Mouse (Mus musculus): Measurements from ENCODE around the gene Tapbpl. TPM values are rescaled to one million over a fixed set of nuclear protein-coding genes. Genes with fewer than 3 reads are reported as not detected.

The Tapbpl gene
- total and polyA plus RNA-seq, 2 experiments from 2014 or later, result 4.5 to 7.0 TPM

DNA sequence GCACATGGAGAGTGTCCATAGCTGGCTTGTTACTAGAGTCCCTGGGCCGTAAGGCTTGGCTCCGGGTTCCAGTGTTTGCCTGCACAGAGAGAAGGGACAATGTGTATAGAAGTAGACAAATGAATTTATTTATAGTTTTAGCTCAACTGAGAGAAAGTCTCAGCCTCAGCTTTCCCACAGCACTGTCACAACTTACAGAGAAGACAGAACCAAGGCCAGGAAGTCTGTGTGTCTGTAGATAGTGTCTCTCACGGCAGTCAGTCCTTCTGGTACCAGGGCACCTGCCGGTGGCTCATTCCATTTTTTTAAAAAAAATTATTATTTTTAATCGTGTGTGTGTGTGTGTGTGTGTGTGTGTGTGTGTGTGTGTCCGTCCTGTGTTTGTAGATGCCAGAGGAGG, 856 bp upstream of the Tapbpl start:
- Histone ChIP-seq H3K27ac (no peak overlapping the region), H3K9me3 (ENCODE audit: low read length) (no peaks in the 10 kb centered on the region), H3K4me1 (ENCODE audit: insufficient read depth, low read length) (peaks cover 10% of the 10 kb centered on the region; the same call in 1 of the 2 replicates), H3K36me3 (ENCODE audit: insufficient read depth, low read length) (no peaks in the 10 kb centered on the region), H3K9ac (replicated peaks; ENCODE audit: low read length) (no peak overlapping the region), H3K4me2 (ENCODE audit: low read depth, low read length) (peak overlapping the region; percentile 89; the same call in 1 of the 2 replicates), H3K27me3 (ENCODE audit: insufficient read depth, low read length) (no peaks in the 10 kb centered on the region), H3K4me3 (ENCODE audit: low read length) (no peak overlapping the region)
- ATAC-seq (no peak), DNase-seq (ENCODE audit: low spot score) (no peak)
- 81% methylated on average over 6 of the region's 6 CpGs for WGBS
- no peak for TF ChIP-seq CTCF (IDR thresholded peaks at IDR 0.05; ENCODE audit: low read depth)

DNA sequence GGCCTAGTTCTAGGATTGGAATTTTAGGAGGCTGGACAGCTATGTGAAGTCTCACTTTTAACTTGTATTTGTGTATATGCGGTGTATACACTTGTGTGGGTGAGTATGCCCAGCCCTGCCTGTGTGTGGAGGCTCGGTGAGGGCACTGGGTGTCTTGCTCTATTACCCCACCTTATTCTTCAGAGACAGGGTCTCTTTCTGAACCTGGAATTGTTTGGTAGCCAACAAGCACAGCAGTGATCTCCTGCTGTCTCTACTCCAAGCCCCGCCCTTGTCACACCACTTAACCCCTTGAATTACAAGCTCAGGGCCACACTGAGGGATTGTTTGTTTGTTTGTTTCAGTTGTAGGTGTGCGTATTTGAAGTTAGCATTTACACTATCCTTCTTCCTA, 381 bp upstream of the Tapbpl start:
- H3K9me3 ChIP-seq (ENCODE audit: low read length), result no peaks in the 10 kb centered on the region
- H3K36me3 ChIP-seq (ENCODE audit: insufficient read depth, low read length), result no peaks in the 10 kb centered on the region
- DNase-seq (ENCODE audit: low spot score) (no peak), ATAC-seq (peak; percentile 18; the same call in 1 of the 2 replicates)
- H3K27ac ChIP-seq, result peak overlapping the region; percentile 80
- H3K4me2 ChIP-seq (ENCODE audit: low read depth, low read length), result peak overlapping the region; percentile 89
- peak overlapping the region; percentile 44 for H3K4me3 ChIP-seq (ENCODE audit: low read length)
- WGBS, result 45% methylated on average over 4 of the region's 4 CpGs
- H3K4me1 ChIP-seq (ENCODE audit: insufficient read depth, low read length), result peaks cover 10% of the 10 kb centered on the region; the same call in 1 of the 2 replicates
- no peaks in the 10 kb centered on the region for H3K27me3 ChIP-seq (ENCODE audit: insufficient read depth, low read length)
- no peak for TF ChIP-seq CTCF (IDR thresholded peaks at IDR 0.05; ENCODE audit: low read depth)
- H3K9ac ChIP-seq (replicated peaks; ENCODE audit: low read length), result peak overlapping the region; percentile 61

DNA sequence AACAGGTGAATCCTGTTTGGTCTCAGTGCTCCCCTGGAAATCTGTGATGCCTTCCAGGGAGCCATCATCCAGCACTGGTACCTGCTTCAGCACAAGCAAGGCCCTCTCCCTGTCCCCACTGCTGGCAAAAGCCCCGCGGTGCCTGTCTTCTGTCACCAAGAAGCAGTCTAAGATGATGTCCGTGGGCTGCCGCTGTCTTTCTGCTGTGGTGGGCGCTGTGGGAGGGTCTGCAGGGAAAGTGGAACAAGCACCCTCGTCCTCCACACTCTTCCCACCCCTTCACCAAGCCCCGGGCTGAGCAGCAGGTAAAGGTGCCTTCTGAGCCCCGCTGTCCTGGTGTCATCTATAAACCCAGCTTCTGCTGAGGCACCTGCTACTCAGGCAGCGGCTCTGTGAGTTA, 1.1 kb downstream of the Tapbpl start:
- H3K4me3 ChIP-seq (ENCODE audit: low read length), result no peak overlapping the region
- no peaks in the 10 kb centered on the region for H3K27me3 ChIP-seq (ENCODE audit: insufficient read depth, low read length)
- no peaks in the 10 kb centered on the region for H3K9me3 ChIP-seq (ENCODE audit: low read length)
- TF ChIP-seq CTCF (IDR thresholded peaks at IDR 0.05; ENCODE audit: low read depth), result no peak
- peaks cover 10% of the 10 kb centered on the region; the same call in 1 of the 2 replicates for H3K4me1 ChIP-seq (ENCODE audit: insufficient read depth, low read length)
- ATAC-seq (no peak), DNase-seq (ENCODE audit: low spot score) (no peak)
- no peaks in the 10 kb centered on the region for H3K36me3 ChIP-seq (ENCODE audit: insufficient read depth, low read length)
- H3K27ac ChIP-seq, result peak overlapping the region; percentile 51; the same call in 1 of the 2 replicates
- H3K4me2 ChIP-seq (ENCODE audit: low read depth, low read length), result peak overlapping the region; percentile 89
- no peak overlapping the region; the same call in 1 of the 2 replicates for H3K9ac ChIP-seq (replicated peaks; ENCODE audit: low read length)
- WGBS, result 67% methylated on average over 9 of the region's 9 CpGs

DNA sequence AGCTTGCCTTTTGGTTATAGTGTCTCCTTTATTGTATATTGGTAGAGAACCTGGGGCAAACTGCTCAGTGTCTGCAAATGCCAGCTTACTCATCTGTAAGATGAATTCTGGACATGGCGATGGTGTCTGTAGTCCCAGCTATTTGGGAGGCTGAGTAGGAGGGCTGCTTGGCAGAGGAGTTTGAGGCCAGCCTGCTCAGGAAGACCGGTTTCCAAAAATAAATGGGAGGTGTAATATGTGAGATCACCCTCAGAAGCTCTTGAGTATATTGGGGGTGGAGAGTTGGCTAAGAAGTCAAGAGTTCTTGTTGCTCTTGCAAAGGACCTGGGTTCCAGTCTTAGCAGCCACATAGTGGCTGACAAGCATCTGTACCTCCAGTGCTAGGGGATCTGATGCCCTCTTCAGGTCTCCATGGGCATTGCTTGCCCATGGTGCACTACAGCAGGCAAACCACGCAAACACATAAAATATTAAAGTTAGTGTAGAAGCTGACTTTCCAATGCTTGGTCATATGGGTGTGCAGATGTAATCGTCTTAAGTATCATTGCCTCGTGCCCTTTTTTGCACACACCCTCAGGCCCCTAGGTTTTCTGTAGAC, 6.0 kb downstream of the Tapbpl start:
- Histone ChIP-seq H3K27ac (no peak overlapping the region), H3K27me3 (ENCODE audit: insufficient read depth, low read length) (no peaks in the 10 kb centered on the region), H3K9me3 (ENCODE audit: low read length) (no peaks in the 10 kb centered on the region), H3K4me2 (ENCODE audit: low read depth, low read length) (no peak overlapping the region), H3K36me3 (ENCODE audit: insufficient read depth, low read length) (no peaks in the 10 kb centered on the region), H3K4me1 (ENCODE audit: insufficient read depth, low read length) (no peaks in the 10 kb centered on the region), H3K4me3 (ENCODE audit: low read length) (no peak overlapping the region), H3K9ac (replicated peaks; ENCODE audit: low read length) (no peak overlapping the region)
- no peak for DNase-seq (ENCODE audit: low spot score)
- ATAC-seq, result no peak
- TF ChIP-seq CTCF (IDR thresholded peaks at IDR 0.05; ENCODE audit: low read depth), result peak; percentile 48
- 86% methylated on average over 5 of the region's 5 CpGs for WGBS

DNA sequence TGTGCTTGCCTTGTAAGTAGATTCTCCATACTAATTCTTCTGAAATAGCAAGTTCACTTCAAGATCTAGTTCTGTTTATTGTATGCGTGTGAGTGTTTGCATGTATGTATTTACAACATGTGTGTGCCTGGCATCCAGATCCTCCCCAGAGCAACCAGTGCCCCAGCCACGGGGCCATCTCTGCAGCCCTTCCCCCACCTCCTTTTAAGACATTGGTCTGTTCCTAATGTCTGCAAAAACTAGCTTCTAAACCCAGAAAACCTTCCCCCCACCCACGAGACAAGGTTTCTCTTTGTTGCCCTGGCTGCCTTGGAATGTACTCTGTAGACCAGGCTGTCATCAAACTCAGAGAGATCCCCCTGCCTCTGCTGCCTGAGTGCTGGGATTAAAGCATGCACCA, 9.1 kb downstream of the Tapbpl start:
- Histone ChIP-seq H3K36me3 (ENCODE audit: insufficient read depth, low read length) (no peaks in the 10 kb centered on the region), H3K9me3 (ENCODE audit: low read length) (no peaks in the 10 kb centered on the region), H3K4me2 (ENCODE audit: low read depth, low read length) (no peak overlapping the region), H3K27ac (no peak overlapping the region), H3K4me3 (ENCODE audit: low read length) (no peak overlapping the region), H3K9ac (replicated peaks; ENCODE audit: low read length) (no peak overlapping the region), H3K4me1 (ENCODE audit: insufficient read depth, low read length) (no peaks in the 10 kb centered on the region), H3K27me3 (ENCODE audit: insufficient read depth, low read length) (no peaks in the 10 kb centered on the region)
- no peak for TF ChIP-seq CTCF (IDR thresholded peaks at IDR 0.05; ENCODE audit: low read depth)
- WGBS, result 88% methylated on average over 3 of the region's 3 CpGs
- DNase-seq (ENCODE audit: low spot score) (no peak), ATAC-seq (no peak)

DNA sequence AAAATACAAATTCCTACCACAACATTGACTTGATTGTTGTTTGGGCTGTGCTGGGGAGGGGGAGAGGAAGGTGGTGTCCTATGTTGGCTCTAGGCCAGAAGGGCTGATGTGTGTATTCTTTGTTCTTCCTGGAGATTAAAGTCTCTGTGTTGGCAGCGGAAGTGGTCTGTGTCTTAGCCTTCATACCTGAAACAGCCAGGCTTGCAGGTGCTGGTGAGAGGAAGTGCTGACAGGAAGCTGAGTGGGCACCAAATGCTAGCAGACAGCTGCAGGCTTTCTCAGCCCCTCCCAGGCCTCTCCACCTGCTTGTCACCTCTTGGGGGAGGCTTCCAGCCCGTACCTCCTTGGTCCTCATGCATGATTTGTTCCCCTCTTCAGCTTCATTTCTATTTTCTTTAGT, 9.5 kb downstream of the Tapbpl start:
- 72% methylated on average over 2 of the region's 2 CpGs for WGBS
- no peak overlapping the region for H3K4me3 ChIP-seq (ENCODE audit: low read length)
- ATAC-seq, result no peak
- no peak overlapping the region for H3K9ac ChIP-seq (replicated peaks; ENCODE audit: low read length)
- DNase-seq (ENCODE audit: low spot score), result no peak
- H3K9me3 ChIP-seq (ENCODE audit: low read length), result no peaks in the 10 kb centered on the region
- H3K4me1 ChIP-seq (ENCODE audit: insufficient read depth, low read length), result no peaks in the 10 kb centered on the region
- no peaks in the 10 kb centered on the region for H3K27me3 ChIP-seq (ENCODE audit: insufficient read depth, low read length)
- H3K27ac ChIP-seq, result no peak overlapping the region
- no peaks in the 10 kb centered on the region for H3K36me3 ChIP-seq (ENCODE audit: insufficient read depth, low read length)
- no peak for TF ChIP-seq CTCF (IDR thresholded peaks at IDR 0.05; ENCODE audit: low read depth)
- H3K4me2 ChIP-seq (ENCODE audit: low read depth, low read length), result no peak overlapping the region

DNA sequence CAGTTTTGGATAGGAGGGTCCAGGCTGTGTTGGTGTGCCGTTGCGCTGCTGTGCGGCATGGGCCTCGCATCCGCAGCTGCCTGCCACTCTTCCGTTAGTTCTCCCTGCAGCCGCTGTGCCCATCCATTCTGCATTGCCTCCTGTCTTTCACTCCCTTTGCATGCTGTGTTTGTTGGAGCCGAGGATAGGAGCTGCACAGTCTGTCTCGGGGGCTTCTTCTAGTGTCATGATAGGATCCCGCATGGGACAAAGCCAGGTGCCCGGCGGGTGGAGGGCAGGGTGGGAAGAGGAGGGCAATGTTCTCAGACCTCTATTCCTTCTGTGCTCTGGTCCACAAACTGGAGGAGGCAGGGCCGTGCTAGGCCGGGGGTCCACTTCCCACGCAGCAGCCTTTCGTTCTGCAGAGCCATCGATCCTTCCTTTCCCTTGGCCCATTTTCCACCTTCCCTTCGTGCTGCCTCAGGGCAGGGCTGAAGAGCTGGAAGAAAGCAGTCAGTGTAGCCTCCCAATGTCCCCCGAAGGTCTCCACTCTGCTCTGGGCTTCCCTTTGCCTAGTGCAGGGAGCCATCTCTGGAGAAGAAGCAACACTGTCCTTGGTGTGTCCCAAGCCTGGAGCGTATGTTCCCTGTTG, 10.4 kb downstream of the Tapbpl start:
- no peak overlapping the region for H3K9ac ChIP-seq (replicated peaks; ENCODE audit: low read length)

More for the DNA sequence above, 10.4 kb downstream of the Tapbpl start:
- no peaks in the 10 kb centered on the region for H3K36me3 ChIP-seq (ENCODE audit: insufficient read depth, low read length)
- no peak for ATAC-seq
- peaks cover 3% of the 10 kb centered on the region; the same call in 1 of the 2 replicates for H3K4me1 ChIP-seq (ENCODE audit: insufficient read depth, low read length)
- H3K4me2 ChIP-seq (ENCODE audit: low read depth, low read length), result no peak overlapping the region
- no peak for DNase-seq (ENCODE audit: low spot score)
- no peak overlapping the region for H3K27ac ChIP-seq
- no peak overlapping the region for H3K4me3 ChIP-seq (ENCODE audit: low read length)
- TF ChIP-seq CTCF (IDR thresholded peaks at IDR 0.05; ENCODE audit: low read depth), result no peak
- no peaks in the 10 kb centered on the region for H3K9me3 ChIP-seq (ENCODE audit: low read length)
- WGBS, result 90% methylated on average over 20 of the region's 20 CpGs
- H3K27me3 ChIP-seq (ENCODE audit: insufficient read depth, low read length), result no peaks in the 10 kb centered on the region

All from hindbrain, postnatal 0 days (tissue).